Mouse (Mus musculus): Measurements from ENCODE around the gene Pde4d. TPM values are rescaled to one million over a fixed set of nuclear protein-coding genes. Genes with fewer than 3 reads are reported as not detected.

The Pde4d gene
- total and polyA plus RNA-seq, 3 experiments = 18.5 to 18.8 TPM; not detected in 1

GRCm38 (mm10) chr13:108467046-108467445 is 17.3 kb downstream of the Pde4d start:
- H3K9me3 ChIP-seq (replicated peaks; ENCODE audit: insufficient read depth, low read length) = no peaks in the 10 kb centered on the region
- H3K36me3 ChIP-seq (ENCODE audit: control insufficient read depth in 1 of 2, insufficient read depth in 2 of 2, low read length in 2 of 2) = no peaks in the 10 kb centered on the region
- H3K27me3 ChIP-seq (ENCODE audit: control insufficient read depth in 1 of 2, insufficient read depth in 2 of 2, low read length in 2 of 2) = no peaks in the 10 kb centered on the region; a peak in 1 of 4 replicates
- H3K9ac ChIP-seq (ENCODE audit: control insufficient read depth, low read depth, low read length, poor library complexity, severe bottlenecking) = no peak overlapping the region
- no peaks in the 10 kb centered on the region for H3K79me2 ChIP-seq (ENCODE audit: control insufficient read depth, insufficient read depth, low read length, poor library complexity)
- H3K27ac ChIP-seq (ENCODE audit: control insufficient read depth, low read depth, low read length) = no peak overlapping the region
- TF ChIP-seq HCFC1 (IDR thresholded peaks at IDR 0.05; ENCODE audit: low read depth, low read length) (no peak), CHD1 (IDR thresholded peaks at IDR 0.05; ENCODE audit: low read depth, low read length) (no peak), BHLHE40 (IDR thresholded peaks at IDR 0.05; ENCODE audit: borderline replicate concordance, low read depth, low read length) (no peak), USF1 (IDR thresholded peaks at IDR 0.05; ENCODE audit: low read depth, low read length) (no peak), USF2 (IDR thresholded peaks at IDR 0.05; ENCODE audit: borderline replicate concordance in 1 of 2, insufficient read depth in 1 of 2, low read depth in 1 of 2, low read length in 2 of 2) (no peak), MAX (IDR thresholded peaks at IDR 0.05; ENCODE audit: low read length) (no peak), POLR2AphosphoS5 (IDR thresholded peaks at IDR 0.05; ENCODE audit: borderline replicate concordance, low read depth, low read length) (no peak), MAZ (IDR thresholded peaks at IDR 0.05; ENCODE audit: low read depth, low read length) (no peak), TAL1 (IDR thresholded peaks at IDR 0.05; ENCODE audit: low read length) (no peak), CTCF (IDR thresholded peaks at IDR 0.05 in 2 of 3, conservative IDR thresholded peaks at IDR 0.05 in 1 of 3; ENCODE audit: control insufficient read depth in 1 of 3, insufficient read depth in 1 of 3, low read depth in 2 of 3, low read length in 3 of 3, poor library complexity in 1 of 3, severe bottlenecking in 1 of 3) (no peak), ETS1 (IDR thresholded peaks at IDR 0.05; ENCODE audit: low read depth, low read length) (no peak), POLR2A (IDR thresholded peaks at IDR 0.05; ENCODE audit: control insufficient read depth in 1 of 2, insufficient read depth in 1 of 2, low read depth in 1 of 2, low read length in 2 of 2, poor library complexity in 1 of 2) (no peak), CHD2 (IDR thresholded peaks at IDR 0.05; ENCODE audit: low read length) (no peak), RAD21 (IDR thresholded peaks at IDR 0.05; ENCODE audit: low read depth, low read length) (no peak), GATA1 (IDR thresholded peaks at IDR 0.05; ENCODE audit: low read depth, low read length) (no peak)
- no peak overlapping the region for H3K4me3 ChIP-seq (ENCODE audit: control insufficient read depth in 1 of 2, insufficient read depth in 1 of 2, low read depth in 2 of 2, low read length in 2 of 2)
- H3K4me1 ChIP-seq (ENCODE audit: control insufficient read depth in 1 of 2, insufficient read depth in 2 of 2, low read length in 2 of 2) = no peaks in the 10 kb centered on the region
- DNase-seq (ENCODE audit: low read depth, low spot score) = no peak

DNA sequence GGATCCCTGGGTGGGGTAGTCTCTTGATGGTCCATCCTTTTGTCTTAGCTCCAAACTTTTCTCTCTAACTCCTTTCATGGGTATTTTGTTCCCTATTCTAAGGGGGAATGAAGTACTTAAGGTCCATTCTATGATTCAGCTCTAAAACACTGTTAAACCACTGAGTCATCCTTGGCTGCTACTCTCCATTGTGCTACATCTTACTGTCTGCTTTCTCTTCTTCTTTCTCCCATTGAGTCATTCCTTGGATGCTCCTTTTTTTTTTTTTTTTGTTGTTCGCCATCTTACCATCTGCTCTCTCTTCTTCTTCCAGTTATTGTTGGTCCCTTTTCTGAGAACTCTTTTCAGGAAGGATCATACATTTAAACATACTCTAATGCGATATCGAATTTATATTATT is 30.7 kb downstream of the Pde4d start:
- no peak overlapping the region for H3K9ac ChIP-seq (ENCODE audit: control insufficient read depth, low read depth, low read length, poor library complexity, severe bottlenecking)

More for the DNA sequence above, 30.7 kb downstream of the Pde4d start:
- H3K36me3 ChIP-seq (ENCODE audit: control insufficient read depth in 1 of 2, insufficient read depth in 2 of 2, low read length in 2 of 2) = no peaks in the 10 kb centered on the region
- H3K4me3 ChIP-seq (ENCODE audit: control insufficient read depth in 1 of 2, insufficient read depth in 1 of 2, low read depth in 2 of 2, low read length in 2 of 2) = no peak overlapping the region
- H3K9me3 ChIP-seq (replicated peaks; ENCODE audit: insufficient read depth, low read length) = no peaks in the 10 kb centered on the region
- TF ChIP-seq CTCF (IDR thresholded peaks at IDR 0.05 in 2 of 3, conservative IDR thresholded peaks at IDR 0.05 in 1 of 3; ENCODE audit: control insufficient read depth in 1 of 3, insufficient read depth in 1 of 3, low read depth in 2 of 3, low read length in 3 of 3, poor library complexity in 1 of 3, severe bottlenecking in 1 of 3) (no peak), EP300 (IDR thresholded peaks at IDR 0.05; ENCODE audit: low read depth in 1 of 2, low read length in 2 of 2) (no peak), RCOR1 (IDR thresholded peaks at IDR 0.05; ENCODE audit: low read depth, low read length) (no peak)
- no peak overlapping the region for H3K27ac ChIP-seq (ENCODE audit: control insufficient read depth, low read depth, low read length)
- H3K4me1 ChIP-seq (ENCODE audit: control insufficient read depth in 1 of 2, insufficient read depth in 2 of 2, low read length in 2 of 2) = no peaks in the 10 kb centered on the region
- no peaks in the 10 kb centered on the region for H3K79me2 ChIP-seq (ENCODE audit: control insufficient read depth, insufficient read depth, low read length, poor library complexity)
- H3K27me3 ChIP-seq (ENCODE audit: control insufficient read depth in 1 of 2, insufficient read depth in 2 of 2, low read length in 2 of 2) = peaks cover 0 to 4% of the 10 kb centered on the region in 2 experiments; a peak in 2 of 4 replicates
- no peak for DNase-seq (ENCODE audit: low read depth, low spot score)

Data from MEL (cell line).